Mouse (Mus musculus) skeletal muscle tissue, adult 2 months (tissue): ENCODE measurements around the gene Tnfrsf14.

Source experiments
- DNase-seq: peaks from one replicate; pipeline ENCODE4 v3.0.0-alpha.2; 2012; ENCODE audit warnings: low read depth, low spot score

The Tnfrsf14 gene

GRCm38 (mm10) chr4:154928395-154929087 is at the start of gene Tnfrsf14:
Gene Tnfrsf14 (minus strand): TSS chr4:154928563.
- no peak for DNase-seq

- DNase-seq: peak; percentile 60
Measured at GRCm38 (mm10) chr4:154974163-154974611, 45.8 kb upstream of the Tnfrsf14 start.

DNA sequence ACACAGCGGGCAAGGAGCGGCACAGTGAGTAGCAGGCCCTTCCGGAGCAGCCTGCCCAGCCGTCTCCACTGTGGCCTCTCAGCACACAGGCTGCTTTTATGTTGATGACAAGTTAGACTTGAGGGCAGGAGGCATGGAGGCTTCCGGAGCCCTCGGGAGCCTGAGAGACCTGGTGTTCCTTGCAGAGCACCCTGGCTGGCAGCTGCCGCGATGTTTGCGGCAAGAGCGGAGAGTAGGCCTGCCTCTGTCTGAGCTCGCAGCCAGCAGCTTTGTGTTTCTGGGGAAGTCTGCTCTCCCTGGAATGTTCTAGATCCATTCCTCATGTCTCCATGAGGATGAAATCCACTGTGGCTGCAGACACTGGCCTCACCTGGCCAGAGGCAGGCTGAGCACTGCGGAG is 44.2 kb upstream of the Tnfrsf14 start:
- no peak for DNase-seq

GRCm38 (mm10) chr4:154967173-154967572 is 38.8 kb upstream of the Tnfrsf14 start:
- DNase-seq: no peak

GRCm38 (mm10) chr4:154965856-154966255 is 37.5 kb upstream of the Tnfrsf14 start:
- DNase-seq: peak; percentile 79

- no peak for DNase-seq
Measured at GRCm38 (mm10) chr4:154964581-154965235, 36.3 kb upstream of the Tnfrsf14 start.

GRCm38 (mm10) chr4:154963901-154964580 is 35.7 kb upstream of the Tnfrsf14 start, which contains the start of gene Pank4:
Gene Pank4 (plus strand): TSS chr4:154964123.
- peak; percentile 90 for DNase-seq

DNA sequence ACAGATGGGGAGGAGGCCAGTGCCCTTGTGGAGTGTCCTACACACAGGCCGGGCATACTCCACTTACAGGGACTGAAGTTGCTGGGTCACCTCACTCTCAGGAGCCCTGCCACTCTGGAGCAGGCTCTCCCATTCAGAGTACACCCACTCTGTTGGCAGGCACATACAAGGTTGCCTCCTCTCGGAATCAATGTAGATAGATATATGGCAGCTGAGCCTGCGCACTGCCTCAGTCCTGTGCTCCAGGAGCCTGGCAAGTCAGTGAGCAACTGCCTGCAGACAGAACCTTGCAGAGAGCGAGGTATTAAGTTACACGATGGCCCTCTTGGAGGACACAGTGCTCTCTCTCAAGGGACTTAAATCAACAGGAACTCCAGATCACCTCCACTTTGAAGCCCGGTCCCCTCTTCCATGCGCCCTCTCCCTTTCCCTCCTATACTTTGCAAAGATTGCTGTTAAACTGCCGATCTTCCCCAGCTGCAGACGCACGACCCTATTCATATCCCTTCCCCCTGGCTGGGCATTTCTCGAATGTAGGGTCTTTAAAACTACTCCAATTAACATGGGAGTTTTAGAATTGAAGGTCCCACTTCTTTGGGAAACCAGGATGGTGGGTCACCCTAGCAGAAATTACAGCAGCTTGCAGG is 35.0 kb upstream of the Tnfrsf14 start:
- peak; percentile 69 for DNase-seq

GRCm38 (mm10) chr4:154962683-154963082 is 34.3 kb upstream of the Tnfrsf14 start:
- no peak for DNase-seq

- no peak for DNase-seq
Measured at GRCm38 (mm10) chr4:154961911-154962310, 33.5 kb upstream of the Tnfrsf14 start.

DNA sequence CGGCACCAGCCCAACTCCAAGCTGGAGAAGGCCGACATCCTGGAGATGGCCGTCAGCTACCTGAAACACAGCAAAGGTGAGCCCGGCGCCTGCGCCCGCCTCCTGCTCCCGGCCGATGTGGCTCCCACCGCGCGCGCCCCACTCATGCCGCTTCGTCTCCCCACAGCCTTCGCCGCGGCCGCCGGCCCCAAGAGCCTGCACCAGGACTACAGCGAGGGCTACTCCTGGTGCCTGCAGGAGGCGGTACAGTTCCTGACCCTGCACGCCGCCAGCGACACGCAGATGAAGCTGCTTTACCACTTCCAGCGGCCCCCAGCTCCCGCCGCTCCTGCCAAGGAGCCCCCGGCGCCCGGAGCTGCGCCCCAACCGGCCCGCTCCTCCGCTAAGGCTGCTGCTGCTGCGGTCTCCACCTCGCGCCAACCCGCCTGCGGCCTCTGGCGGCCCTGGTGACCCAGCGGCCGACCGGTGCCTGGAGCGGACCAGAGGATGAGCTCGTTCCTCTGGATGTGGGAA is 32.9 kb upstream of the Tnfrsf14 start:
- DNase-seq: no peak

GRCm38 (mm10) chr4:154960690-154961225 is 32.4 kb upstream of the Tnfrsf14 start, which contains the start of gene Hes5:
Gene Hes5 (plus strand): TSS chr4:154960923.
- no peak for DNase-seq

- no peak for DNase-seq
Measured at GRCm38 (mm10) chr4:154960021-154960689, 31.8 kb upstream of the Tnfrsf14 start.

- no peak for DNase-seq
Measured at GRCm38 (mm10) chr4:154958621-154959020, 30.3 kb upstream of the Tnfrsf14 start.

GRCm38 (mm10) chr4:154958171-154958570 is 29.8 kb upstream of the Tnfrsf14 start:
- DNase-seq: no peak

DNA sequence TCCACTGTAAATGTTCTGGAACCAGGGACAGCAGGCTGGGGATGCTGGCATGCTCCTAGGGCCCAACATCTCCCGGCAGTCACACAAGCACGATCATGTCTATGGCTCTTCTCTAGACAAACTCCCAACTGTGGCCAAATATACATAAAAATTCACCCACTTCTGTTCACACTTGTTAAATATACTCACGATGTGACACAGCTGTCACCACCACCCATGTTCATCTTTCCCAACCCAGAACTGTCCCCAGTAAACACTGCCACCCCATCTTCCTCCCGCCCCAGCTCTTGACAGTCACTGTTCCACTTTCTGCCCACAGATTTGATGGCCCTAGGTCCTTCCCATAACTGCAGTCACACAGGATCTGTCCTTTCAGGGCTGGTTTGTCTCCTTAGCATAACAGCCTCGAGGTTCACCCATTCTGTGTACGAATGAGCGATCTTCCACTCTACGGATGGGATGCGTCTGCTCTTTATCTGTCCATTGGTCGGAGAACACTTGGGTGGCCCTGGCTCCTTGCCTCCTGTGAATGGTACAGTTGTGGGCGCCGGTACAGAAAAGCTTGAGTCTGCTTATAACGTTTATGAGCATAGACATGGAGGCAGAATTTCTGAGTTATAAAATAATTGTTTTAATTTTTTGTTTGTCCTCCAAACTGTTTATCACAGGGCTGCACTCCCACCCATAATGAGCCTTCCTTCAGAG is 29.1 kb upstream of the Tnfrsf14 start:
- DNase-seq: no peak

DNA sequence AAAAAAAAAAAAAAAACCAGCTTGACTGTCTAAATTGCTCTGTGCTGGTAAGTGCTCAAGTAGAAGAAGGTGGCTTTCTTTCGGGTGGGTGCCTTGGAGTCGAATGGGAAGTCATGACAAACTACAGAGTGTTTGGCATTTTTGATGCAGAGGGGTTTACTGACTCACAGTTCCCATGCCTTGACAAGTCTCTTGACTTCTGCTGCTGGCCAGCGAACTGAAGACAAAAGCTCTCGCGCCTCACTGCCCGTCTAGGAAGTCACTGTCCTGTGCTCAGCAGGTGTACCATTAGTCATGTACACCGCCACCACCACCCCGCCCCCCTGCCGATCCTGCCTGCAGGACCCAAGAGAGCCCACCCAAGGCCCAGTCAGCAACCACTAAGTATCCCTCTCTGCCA is 28.2 kb upstream of the Tnfrsf14 start:
- DNase-seq: no peak

DNA sequence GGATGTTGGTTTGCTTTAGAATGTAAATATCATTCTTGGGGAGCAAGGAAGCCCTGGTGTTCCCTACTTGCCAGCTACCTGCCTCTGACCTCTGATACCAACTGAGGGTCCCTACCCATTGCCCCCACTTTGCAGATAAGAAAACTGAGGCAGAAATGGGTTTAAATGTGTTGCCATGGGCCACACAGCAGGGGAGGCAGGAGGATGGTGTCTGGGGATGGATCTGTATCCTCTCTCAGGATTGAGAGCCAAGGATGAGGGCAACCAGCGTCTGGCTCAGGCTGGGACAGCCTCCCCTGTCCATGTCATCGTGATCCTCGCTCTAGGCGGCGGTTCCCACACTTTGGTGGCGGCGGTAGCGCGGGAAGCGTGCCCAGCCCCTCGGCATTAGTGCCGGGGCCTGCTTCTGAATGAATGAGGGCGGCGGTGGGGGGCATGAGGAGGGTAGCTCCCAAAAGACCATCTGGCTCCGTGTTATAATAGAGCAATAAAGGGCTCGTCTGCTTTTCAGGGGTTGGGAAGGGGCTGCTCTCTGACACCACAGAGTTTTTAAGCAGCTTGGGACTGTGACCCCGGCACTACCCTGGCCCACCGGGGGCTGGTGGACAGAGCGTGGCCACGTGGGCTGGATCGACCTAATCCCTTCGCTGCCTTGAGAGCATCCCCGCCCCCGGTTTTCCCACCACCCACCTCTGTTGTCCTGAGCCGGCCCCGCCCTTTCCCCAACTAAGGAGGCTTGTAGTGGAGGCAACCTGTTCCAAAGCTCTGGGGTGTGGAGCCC is 24.3 kb upstream of the Tnfrsf14 start:
- no peak for DNase-seq

- no peak for DNase-seq
Measured at GRCm38 (mm10) chr4:154949589-154949982, 21.2 kb upstream of the Tnfrsf14 start.
